Mouse (Mus musculus) brain, embryonic 18.5 days (tissue): ENCODE results near the gene Scgb2b19.
"Not testable (repeated sequence)": the region's sequence is repeated elsewhere in the genome, so short reads cannot be mapped to it uniquely, and the experiment has no call there.

Source experiments
- DNase-seq: peaks from one replicate; pipeline ENCODE4 v3.0.0-alpha.2; 2012; ENCODE audit warnings: low read depth, low spot score

Scgb2b19 gene

DNA sequence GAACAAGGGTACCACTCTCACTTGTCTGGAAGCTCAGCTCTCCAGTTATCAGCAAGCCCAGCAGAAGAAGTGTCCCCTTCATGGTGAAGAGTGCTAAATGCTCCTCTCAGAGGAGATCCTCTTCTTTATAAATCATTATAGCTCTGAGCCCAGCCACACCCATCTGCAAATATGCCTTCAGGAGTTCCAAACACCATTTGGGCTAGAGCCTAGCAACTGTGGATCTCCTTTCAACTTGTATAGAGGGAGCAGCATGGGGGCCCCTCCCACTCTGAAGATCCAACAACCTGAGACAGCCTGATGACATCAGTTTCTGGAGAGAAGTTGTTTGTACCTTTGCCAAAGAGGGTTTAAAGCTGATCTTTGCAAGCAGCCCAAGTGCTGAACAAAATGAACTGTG is at the start of gene Scgb2b19:
Gene Scgb2b19 (minus strand): TSS at position 101 of the 400 bp plus-strand sequence.
- DNase-seq = not testable (repeated sequence)

DNA sequence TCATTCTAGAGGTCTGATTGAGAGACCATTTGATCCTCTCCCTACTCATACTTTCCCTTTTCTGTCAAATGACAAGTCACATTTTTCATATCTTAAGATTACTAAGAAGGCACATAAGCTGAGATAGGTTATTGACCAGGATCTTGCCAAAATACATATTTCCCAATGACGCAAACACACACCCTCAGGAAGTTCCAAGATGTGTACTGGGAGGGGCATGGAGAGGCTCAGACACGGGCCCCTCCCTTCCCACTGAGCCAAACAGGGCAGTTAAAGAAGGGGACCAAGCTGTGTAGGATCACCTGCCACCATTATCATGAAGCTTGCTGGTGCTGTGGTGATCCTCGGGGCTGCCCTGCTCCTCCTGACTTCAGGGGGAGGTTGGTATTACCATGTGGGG is 6.9 kb upstream of the Scgb2b19 start, which contains the start of gene Scgb1b19:
Gene Scgb1b19 (plus strand): TSS at position 301 of the 400 bp plus-strand sequence.
- DNase-seq = not testable (repeated sequence)
